Mouse (Mus musculus) MN1 (cell line): Measurements from ENCODE around the gene Snx4.
A peak's percentile ranks its signal among the peaks of the same experiment; 100 is the strongest.

Experiments used
- DNase-seq: peaks from one replicate; pipeline ENCODE4 v3.0.0-alpha.2; 2016; ENCODE audit warnings: low spot score

The Snx4 gene

GRCm38 (mm10) chr16:33343601-33344000, 92.4 kb downstream of the Snx4 start:
- DNase-seq = no peak

GRCm38 (mm10) chr16:33344379-33344778, 93.1 kb downstream of the Snx4 start:
- peak; percentile 59 for DNase-seq

- DNase-seq = peak; percentile 57
Observed at GRCm38 (mm10) chr16:33344875-33345274, 93.6 kb downstream of the Snx4 start.

- DNase-seq = peak; percentile 67
Observed at GRCm38 (mm10) chr16:33346376-33346775, 95.1 kb downstream of the Snx4 start.

DNA sequence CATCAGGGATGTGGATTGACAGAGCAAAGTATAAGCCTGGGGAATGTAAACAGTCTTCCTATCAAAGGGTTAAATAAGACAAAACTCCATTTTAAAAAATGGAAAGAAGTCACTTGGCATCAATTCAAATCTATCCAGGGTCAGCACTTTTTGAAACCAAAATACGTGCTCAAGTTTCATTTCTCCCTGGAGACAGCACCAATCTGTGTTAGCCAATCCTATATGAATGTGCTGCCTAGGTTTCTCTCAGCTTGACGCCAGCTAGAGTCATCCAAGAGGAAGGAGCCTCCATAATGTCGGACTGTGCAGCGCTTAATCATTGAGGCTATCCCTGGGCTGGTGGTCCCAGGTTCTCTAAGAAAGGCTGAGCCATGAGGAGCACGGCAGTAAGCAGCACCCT, 95.9 kb downstream of the Snx4 start:
- DNase-seq = no peak
